Mouse (Mus musculus) hindbrain, postnatal 0 days (tissue): ENCODE measurements around the gene Fam167b. TPM values are rescaled to one million over a fixed set of nuclear protein-coding genes. Genes with fewer than 3 reads are reported as not detected.

Experiments
- ATAC-seq: fragments of 200-750 bp; cut with Nextera tagmentation; 2 replicates; pipeline ENCODE4 v1.8.0; 2017; ENCODE audit warnings: mild to moderate bottlenecking, moderate TSS enrichment, moderate library complexity
- DNase-seq: peaks from one replicate; pipeline ENCODE4 v3.0.0-alpha.2; 2015; ENCODE audit warnings: low spot score
- H3K27ac ChIP-seq: fragments of 300-500 bp; sonication (generic); 2 replicates; pipeline ENCODE4 v1.5.1; 2014; ENCODE audit warnings: mild to moderate bottlenecking
- H3K27me3 ChIP-seq: fragments of 300-500 bp; sonication (generic); 2 replicates; pipeline ENCODE4 v1.6.1; 2014; ENCODE audit warnings: low read length, mixed read lengths; ENCODE audit not compliant: insufficient read depth
- H3K36me3 ChIP-seq: fragments of 300-500 bp; sonication (generic); 2 replicates; pipeline ENCODE4 v1.6.1; 2014; ENCODE audit warnings: low read length, mixed read lengths; ENCODE audit not compliant: insufficient read depth
- H3K4me1 ChIP-seq: fragments of 300-500 bp; sonication (generic); 2 replicates; pipeline ENCODE4 v1.6.1; 2014; ENCODE audit warnings: antibody characterized with exemption, low read length, mixed read lengths; ENCODE audit not compliant: insufficient read depth
- H3K4me2 ChIP-seq: fragments of 300-500 bp; sonication (generic); 2 replicates; pipeline ENCODE4 v1.6.1; 2014; ENCODE audit warnings: low read depth, mild to moderate bottlenecking, low read length, moderate library complexity, mixed read lengths
- H3K4me3 ChIP-seq: fragments of 300-500 bp; sonication (generic); 2 replicates; pipeline ENCODE4 v1.5.1; 2014; ENCODE audit warnings: low read length
- H3K9ac ChIP-seq: fragments of 300-500 bp; sonication (generic); replicated peaks from 2 replicates; pipeline ENCODE4 v1.6.1; 2014; ENCODE audit warnings: mild to moderate bottlenecking, low read length, moderate library complexity, mixed read lengths
- H3K9me3 ChIP-seq: fragments of 300-500 bp; sonication (generic); 2 replicates; pipeline ENCODE4 v1.6.1; 2016; ENCODE audit warnings: low read length, mixed read lengths
- CTCF ChIP-seq: IDR thresholded peaks from 2 replicates; pipeline ENCODE4 v1.5.1; 2016; ENCODE audit warnings: antibody characterized with exemption, control low read depth, low read depth
- WGBS: fragments of 180-500 bp; shearing (Covaris S2); extraction: QIAGEN DNeasy Blood & Tissue Kit; methylation state at CpG from one replicate; pipeline ENCODE4 v1.1.7; 2014; 5-methylcytosine and 5-hydroxymethylcytosine counted together
- polyA plus RNA-seq: library from polyadenylated mRNA; unstranded; fragments of >200 nt; fragmentation: Nextera tagmentation; extraction: Ambion mirVana; gene quantifications from 2 replicates; pipeline ENCODE4 v1.2.1, GENCODE M21; 2015
- total RNA-seq: library from RNA; depleted of rRNA; stranded (reverse); fragments of >200 nt; gene quantifications from 2 replicates; pipeline ENCODE4 v1.2.3, GENCODE M21; 2014

The Fam167b gene
- total and polyA plus RNA-seq, 2 experiments from 2014 or later = 0.48 TPM; not detected in 1

DNA sequence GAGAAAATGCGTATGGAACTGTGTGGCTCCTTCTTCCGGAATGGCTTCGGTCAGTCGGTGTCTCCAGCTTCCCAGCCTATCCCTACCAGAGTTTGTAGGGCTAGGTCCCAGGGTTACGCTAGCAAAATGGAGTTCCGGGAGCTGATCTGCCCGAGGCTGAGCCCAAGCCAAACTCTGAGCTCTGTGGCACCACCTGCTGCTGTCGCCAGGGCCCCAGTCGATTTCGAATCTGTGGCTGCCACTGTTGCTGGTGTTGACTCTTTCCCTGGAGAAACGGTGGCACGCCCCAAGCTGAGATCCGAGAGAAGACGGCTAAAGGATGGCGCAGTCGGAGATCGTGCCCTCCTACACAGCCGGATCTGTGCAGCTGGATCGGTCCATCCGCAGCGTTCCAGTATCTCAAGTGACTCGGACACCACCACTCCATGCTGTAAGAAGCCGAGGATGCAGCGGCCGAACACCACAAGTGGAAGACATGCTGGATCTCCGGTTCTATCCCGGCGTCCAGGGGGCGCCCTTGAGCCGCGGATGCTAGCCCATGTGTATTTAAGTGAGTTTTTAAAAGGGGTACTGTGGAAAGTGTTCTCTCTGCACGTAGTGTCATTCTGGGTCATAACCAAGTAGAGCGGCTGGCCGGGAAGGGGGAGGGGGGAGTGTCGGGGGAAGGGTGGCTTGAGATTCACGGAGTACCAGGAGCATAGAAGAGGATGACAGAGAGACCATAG, 6.7 kb upstream of the Fam167b start:
- DNase-seq (peak; percentile 82), ATAC-seq (peak; percentile 79)
- Histone ChIP-seq H3K36me3 (no peaks in the 10 kb centered on the region), H3K9ac (peak overlapping the region; percentile 35; the same call in 1 of the 2 replicates), H3K9me3 (no peaks in the 10 kb centered on the region), H3K27me3 (no peaks in the 10 kb centered on the region), H3K4me3 (peak overlapping the region; percentile 36), H3K4me2 (peak overlapping the region; percentile 60), H3K27ac (peak overlapping the region; percentile 54), H3K4me1 (no peaks in the 10 kb centered on the region)
- 2% methylated on average over 36 of the region's 36 CpGs for WGBS
- TF ChIP-seq CTCF = peak; percentile 66

DNA sequence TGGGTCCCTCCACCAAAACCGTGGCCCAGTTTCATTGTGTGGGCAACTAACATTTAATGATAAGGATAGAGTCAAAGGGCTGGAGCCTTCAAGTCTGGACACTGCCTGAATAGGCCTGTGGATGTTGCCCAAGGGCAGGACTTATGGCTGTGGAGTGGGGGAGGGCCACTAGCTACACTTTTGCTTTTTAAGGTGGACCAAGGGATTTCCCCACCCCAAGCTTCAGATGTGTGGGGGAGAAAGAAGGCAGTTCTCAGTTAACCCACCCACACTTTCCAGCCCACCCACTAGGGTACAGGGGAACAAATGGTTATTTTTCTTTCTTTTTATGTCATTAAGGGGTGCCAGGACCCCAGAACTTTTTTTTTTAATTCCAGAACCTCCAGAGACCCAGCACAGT, 6.0 kb upstream of the Fam167b start:
- H3K9ac ChIP-seq = no peak overlapping the region
- no peaks in the 10 kb centered on the region for H3K36me3 ChIP-seq
- H3K4me2 ChIP-seq = peak overlapping the region; percentile 60
- DNase-seq (no peak), ATAC-seq (no peak)
- peak overlapping the region; percentile 36; the same call in 1 of the 2 replicates for H3K4me3 ChIP-seq
- no peaks in the 10 kb centered on the region for H3K4me1 ChIP-seq
- TF ChIP-seq CTCF = no peak
- no peaks in the 10 kb centered on the region for H3K27me3 ChIP-seq
- no peaks in the 10 kb centered on the region for H3K9me3 ChIP-seq
- 71% methylated on average over 1 of the region's 1 CpGs for WGBS
- H3K27ac ChIP-seq = peak overlapping the region; percentile 54; the same call in 1 of the 2 replicates

DNA sequence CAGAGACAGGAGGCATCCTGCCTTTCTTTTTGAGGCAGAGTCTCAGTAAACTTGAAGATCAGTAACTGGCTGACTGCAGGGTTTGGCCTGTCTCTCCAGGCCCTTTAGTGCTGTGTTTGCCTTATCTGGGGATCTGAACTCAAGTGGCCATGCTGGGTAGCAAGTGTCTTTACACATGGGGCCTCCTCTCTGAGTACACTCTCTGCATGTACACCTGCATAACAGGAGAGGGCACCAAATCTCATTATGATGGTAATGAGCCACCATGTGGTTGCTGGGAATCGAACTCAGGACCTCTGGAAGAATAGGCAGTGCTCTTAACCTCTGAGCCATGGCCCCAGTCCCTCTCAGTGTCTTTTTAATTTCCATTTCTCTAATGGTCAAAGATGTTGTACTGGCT, 3.9 kb upstream of the Fam167b start:
- no peak overlapping the region for H3K4me3 ChIP-seq
- DNase-seq (no peak), ATAC-seq (no peak)
- H3K4me2 ChIP-seq = no peak overlapping the region
- no peaks in the 10 kb centered on the region for H3K27me3 ChIP-seq
- no peak overlapping the region for H3K27ac ChIP-seq
- no peaks in the 10 kb centered on the region for H3K9me3 ChIP-seq
- no peak overlapping the region for H3K9ac ChIP-seq
- 88% methylated on average over 1 of the region's 1 CpGs for WGBS
- no peaks in the 10 kb centered on the region; the same call in 1 of the 2 replicates for H3K4me1 ChIP-seq
- TF ChIP-seq CTCF = no peak
- H3K36me3 ChIP-seq = no peaks in the 10 kb centered on the region

DNA sequence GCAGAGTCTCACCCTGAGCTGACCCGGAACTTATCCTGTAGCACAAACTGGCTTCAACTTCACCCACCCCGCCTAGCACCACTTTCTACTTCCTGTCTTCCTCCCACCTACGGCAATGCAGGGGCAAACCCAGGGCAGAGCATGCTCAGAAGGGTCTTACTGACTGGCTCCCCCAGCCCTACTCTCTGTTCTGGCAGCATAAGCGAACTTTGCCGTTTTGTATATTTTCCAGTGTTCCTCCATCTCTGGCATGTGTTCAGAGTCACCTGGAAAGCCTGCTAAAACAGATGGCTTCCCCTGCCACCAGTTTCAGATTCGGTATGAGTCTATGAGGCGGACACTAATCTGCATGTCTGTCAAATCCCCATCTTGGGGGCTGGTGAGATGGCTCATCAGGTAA, 2.0 kb upstream of the Fam167b start:
- no peak for TF ChIP-seq CTCF
- no peak overlapping the region for H3K4me3 ChIP-seq
- no peak overlapping the region for H3K9ac ChIP-seq
- H3K4me1 ChIP-seq = no peaks in the 10 kb centered on the region; the same call in 1 of the 2 replicates
- no peak overlapping the region; the same call in 1 of the 2 replicates for H3K27ac ChIP-seq
- no peaks in the 10 kb centered on the region for H3K27me3 ChIP-seq
- no peaks in the 10 kb centered on the region for H3K36me3 ChIP-seq
- no peaks in the 10 kb centered on the region for H3K9me3 ChIP-seq
- WGBS = 66% methylated on average over 7 of the region's 7 CpGs
- ATAC-seq = no peak
- DNase-seq = peak; percentile 29
- H3K4me2 ChIP-seq = no peak overlapping the region

DNA sequence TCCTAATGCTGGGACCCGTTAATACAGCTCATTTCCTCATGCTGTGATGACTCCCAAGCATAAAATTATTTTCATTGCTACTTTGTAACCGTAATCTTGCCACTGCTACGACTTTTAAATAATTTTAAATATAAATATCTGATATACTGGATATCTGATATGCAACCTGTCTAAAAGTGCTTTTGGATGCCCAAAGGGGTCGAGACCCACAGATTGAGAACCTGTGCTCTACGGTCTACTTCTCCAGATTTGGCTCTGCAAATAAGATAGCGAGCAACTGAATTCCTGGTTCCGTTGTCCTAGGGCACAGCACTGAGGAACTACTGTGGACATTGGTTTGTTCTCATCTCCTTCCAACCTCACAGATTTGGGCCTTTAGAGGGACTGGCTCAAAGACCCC, 661 bp downstream of the Fam167b start:
- no peaks in the 10 kb centered on the region for H3K36me3 ChIP-seq
- H3K4me1 ChIP-seq = no peaks in the 10 kb centered on the region; the same call in 1 of the 2 replicates
- no peak overlapping the region for H3K9ac ChIP-seq
- TF ChIP-seq CTCF = no peak
- ATAC-seq (no peak), DNase-seq (no peak)
- H3K9me3 ChIP-seq = no peaks in the 10 kb centered on the region
- H3K4me2 ChIP-seq = no peak overlapping the region
- 82% methylated on average over 7 of the region's 7 CpGs for WGBS
- H3K27me3 ChIP-seq = no peaks in the 10 kb centered on the region
- no peak overlapping the region for H3K27ac ChIP-seq
- no peak overlapping the region for H3K4me3 ChIP-seq

DNA sequence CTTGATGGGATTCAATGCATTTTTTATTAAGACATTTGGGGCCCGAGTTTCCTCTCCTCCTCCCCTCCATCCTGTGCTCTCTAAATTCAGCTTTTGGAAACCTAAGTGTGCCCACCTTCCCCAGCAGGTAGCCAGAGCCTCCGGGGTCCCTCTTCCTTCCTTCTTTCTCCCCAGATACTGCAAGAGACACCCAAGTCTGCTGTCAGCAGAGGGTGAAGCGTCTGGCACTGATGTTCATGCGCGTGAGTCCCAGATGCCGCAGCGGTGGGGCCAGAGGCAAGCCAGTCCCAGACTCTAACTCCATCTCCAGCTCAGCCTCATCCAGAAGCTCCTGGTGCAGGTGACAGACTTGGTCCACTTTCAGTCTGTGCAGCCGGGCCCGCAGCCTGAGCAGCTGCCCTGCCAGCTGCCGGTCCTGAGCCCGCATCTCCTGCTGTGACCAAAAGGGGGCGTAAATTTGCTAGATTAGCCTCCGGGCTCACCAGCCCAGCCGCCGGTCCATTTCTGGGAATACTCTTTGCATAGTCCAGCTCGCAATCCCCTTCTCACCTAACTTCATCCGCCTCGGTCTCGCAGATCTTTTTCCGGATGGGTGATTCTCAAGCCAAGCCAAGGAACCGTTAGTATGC, 1.4 kb downstream of the Fam167b start:
- peak; percentile 61 for TF ChIP-seq CTCF
- Histone ChIP-seq H3K27ac (no peak overlapping the region; the same call in 1 of the 2 replicates), H3K4me3 (no peak overlapping the region), H3K9ac (no peak overlapping the region), H3K9me3 (no peaks in the 10 kb centered on the region), H3K4me2 (peak overlapping the region; percentile 36), H3K27me3 (no peaks in the 10 kb centered on the region), H3K4me1 (no peaks in the 10 kb centered on the region; the same call in 1 of the 2 replicates), H3K36me3 (no peaks in the 10 kb centered on the region)
- DNase-seq = peak; percentile 85
- ATAC-seq = peak; percentile 70; the same call in 1 of the 2 replicates
- WGBS = 27% methylated on average over 21 of the region's 21 CpGs
